Mouse (Mus musculus) heart, postnatal 36 days (tissue): Measurements from ENCODE around the gene Ptpn14. TPM values are rescaled to one million over a fixed set of nuclear protein-coding genes. Genes with fewer than 3 reads are reported as not detected.

Experiments used
- DNase-seq, 2 experiments: peaks; one replicate each; pipeline ENCODE4 v3.0.0; 2021 to 2022
- intact Hi-C: fragments of 180-260 bp; cut with DNase I; formaldehyde crosslinking; loops from one replicate; pipeline ENCODE4 v1.15.1; 2025
- total RNA-seq, 2 experiments: library from RNA; stranded (reverse); gene quantifications; 2 replicates each; pipeline ENCODE4 v1.2.3; 2021

Ptpn14 gene
- total RNA-seq, 2 experiments from 2014 or later = 30.7 to 31.2 TPM

- intact Hi-C loops = no loop called here
- no peak for DNase-seq
Observed at GRCm38 (mm10) chr1:189922721-189923120, 194.7 kb downstream of the Ptpn14 start.

- no peak for DNase-seq
- intact Hi-C loops = no loop called here
Observed at GRCm38 (mm10) chr1:189923157-189923556, 195.1 kb downstream of the Ptpn14 start.

- peak; percentile 51 to 67 for DNase-seq
- intact Hi-C loops = no loop called here
Observed at GRCm38 (mm10) chr1:189923871-189924568, 196.0 kb downstream of the Ptpn14 start.

DNA sequence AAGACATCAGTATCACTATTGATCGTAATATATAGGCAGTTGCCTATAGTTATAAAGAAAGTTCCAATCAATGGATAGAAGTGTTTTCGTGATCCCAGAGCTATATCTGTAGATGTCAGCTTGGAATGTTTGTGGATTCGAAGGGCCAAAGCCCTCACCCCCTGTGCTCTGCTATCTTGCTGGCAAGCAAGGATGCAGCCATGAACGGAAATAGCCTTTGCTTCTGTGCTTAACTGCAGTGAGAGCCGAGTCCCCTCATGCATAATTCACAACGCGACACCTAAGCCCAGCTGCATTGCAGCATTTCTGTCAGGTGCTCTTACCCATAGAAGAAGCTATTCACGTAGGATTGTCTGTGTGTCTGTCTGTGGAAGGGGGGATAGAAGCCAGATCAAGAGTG lies 198.2 kb downstream of the Ptpn14 start:
- intact Hi-C loops = loop anchor here (2.0 to 5.0 kb wide), 4 partner anchors 225 to 904 kb away; partner anchors contain the start of gene Cenpf
- DNase-seq = no peak

Other genes starting within 250 kb of the Ptpn14 start
- gene Cenpf, start 40.2 kb upstream of the Ptpn14 start, total RNA-seq = 1 to 10 TPM; 2.8 to 5.0 TPM
- 100 to 1,000 TPM; 101 to 110 TPM for gene Smyd2, start 194.1 kb downstream of the Ptpn14 start, total RNA-seq